ENCODE assay signal across 8 mouse cellular contexts in genomic region chr4:108217332-108218179, GRCm38 (mm10). TPM values are rescaled to one million over a fixed set of nuclear protein-coding genes. Genes with fewer than 3 reads are reported as not detected.
DNase-seq lines count a peak whose midpoint lies in the region; ATAC-seq and TF ChIP-seq lines count a peak whose summit lies in the region.

TSS of gene Zyg11a (minus strand) at chr4:108218048.

- no peaks in the 10 kb centered on the region for H3K4me1 ChIP-seq in cerebellum, adult 2 months (ENCODE audit: control insufficient read depth, insufficient read depth, low read length)
- H3K4me1 ChIP-seq in ES-Bruce4 (ENCODE audit: control insufficient read depth, insufficient read depth, low read length) = peaks cover 1% of the 10 kb centered on the region
- peaks cover 8% of the 10 kb centered on the region for H3K4me1 ChIP-seq in forebrain, embryonic 12.5 days
- no peaks in the 10 kb centered on the region for H3K4me1 ChIP-seq in kidney, adult 2 months (ENCODE audit: control insufficient read depth, insufficient read depth, low read length)

- TF ChIP-seq CTCF in cerebellum, adult 2 months (IDR thresholded peaks at IDR 0.05; ENCODE audit: borderline replicate concordance, insufficient read depth, low read depth, low read length) = no peak
- TF ChIP-seq CTCF in ES-Bruce4 (IDR thresholded peaks at IDR 0.05; ENCODE audit: low read depth, low read length) = no peak
- TF ChIP-seq CTCF in kidney, adult 2 months (conservative IDR thresholded peaks at IDR 0.05; ENCODE audit: insufficient read depth, insufficient read length, low read depth, low read length) = no peak

- peak within 1 kb of the TSS; percentile 61 for H3K4me2 ChIP-seq in forebrain, embryonic 12.5 days

- peaks cover 5% of the 10 kb centered on the region for H3K27me3 ChIP-seq in cerebellum, adult 2 months (ENCODE audit: control insufficient read depth, insufficient read depth, low read length)
- H3K27me3 ChIP-seq in ES-Bruce4 (ENCODE audit: control insufficient read depth, insufficient read depth, low read length, poor library complexity, severe bottlenecking) = no peaks in the 10 kb centered on the region
- peaks cover 58% of the 10 kb centered on the region for H3K27me3 ChIP-seq in forebrain, embryonic 12.5 days
- no peaks in the 10 kb centered on the region for H3K27me3 ChIP-seq in kidney, adult 2 months (replicated peaks; ENCODE audit: control insufficient read depth, insufficient read depth, low read length)

- no peaks in the 10 kb centered on the region for H3K36me3 ChIP-seq in ES-Bruce4 (ENCODE audit: control insufficient read depth, insufficient read depth, low read length, poor library complexity, severe bottlenecking)
- H3K36me3 ChIP-seq in forebrain, embryonic 12.5 days (replicated peaks) = no peaks in the 10 kb centered on the region
- no peaks in the 10 kb centered on the region for H3K36me3 ChIP-seq in kidney, adult 2 months (ENCODE audit: control insufficient read depth, insufficient read depth, low read length)

- ATAC-seq in forebrain, embryonic 12.5 days (ENCODE audit: low FRiP score) = no peak

- 3% methylated on average over 94 of the region's 107 CpGs for WGBS in cerebellum, adult 2 months
- 1% methylated on average over 81 of the region's 107 CpGs for WGBS in forebrain, embryonic 12.5 days
- WGBS in kidney, adult 2 months = 6% methylated on average over 98 of the region's 107 CpGs

- no peaks in the 10 kb centered on the region for H3K9me3 ChIP-seq in ES-Bruce4 (replicated peaks; ENCODE audit: control insufficient read depth, insufficient read depth, low read length, poor library complexity, severe bottlenecking)
- no peaks in the 10 kb centered on the region for H3K9me3 ChIP-seq in forebrain, embryonic 12.5 days

- DNase-seq in cerebellum, postnatal 10 days = peak; percentile 13 to 25
- DNase-seq in cerebellum, adult 2 months = no peak
- peak; percentile 44 for DNase-seq in kidney, adult 2 months
- DNase-seq in lung, postnatal 10 days = peak; percentile 9
- peak; percentile 67 for DNase-seq in testis, postnatal 10 days (ENCODE audit: low spot score)
- no peak for DNase-seq in layer of hippocampus, adult 11-12 months (ENCODE audit: low spot score)

- no peak within 1 kb of the TSS for H3K4me3 ChIP-seq in cerebellum, adult 2 months (replicated peaks; ENCODE audit: insufficient read depth, low read depth, low read length)
- peak within 1 kb of the TSS; percentile 72 for H3K4me3 ChIP-seq in ES-Bruce4 (ENCODE audit: low read depth, low read length)
- peak within 1 kb of the TSS; percentile 45 for H3K4me3 ChIP-seq in forebrain, embryonic 12.5 days (replicated peaks)
- H3K4me3 ChIP-seq in kidney, adult 2 months (ENCODE audit: insufficient read depth, low read depth, low read length) = peak within 1 kb of the TSS; percentile 49

- H3K27ac ChIP-seq in cerebellum, adult 2 months (ENCODE audit: insufficient read depth, low read length) = no peak within 1 kb of the TSS
- peak within 1 kb of the TSS; percentile 98 for H3K27ac ChIP-seq in ES-Bruce4 (ENCODE audit: insufficient read depth, low read length)
- no peak within 1 kb of the TSS for H3K27ac ChIP-seq in forebrain, embryonic 12.5 days
- no peak within 1 kb of the TSS for H3K27ac ChIP-seq in kidney, adult 2 months (ENCODE audit: insufficient read depth, low read depth, low read length)

- no peak for TF ChIP-seq POLR2A in cerebellum, adult 2 months (IDR thresholded peaks at IDR 0.05; ENCODE audit: borderline replicate concordance, insufficient read depth, low read length)
- no peak for TF ChIP-seq POLR2A in ES-Bruce4 (IDR thresholded peaks at IDR 0.05; ENCODE audit: insufficient read depth, low read length)
- TF ChIP-seq POLR2A in kidney, adult 2 months (IDR thresholded peaks at IDR 0.05; ENCODE audit: low read depth, low read length) = no peak

- peak within 1 kb of the TSS; percentile 91 for H3K9ac ChIP-seq in ES-Bruce4 (ENCODE audit: low read depth, poor library complexity, severe bottlenecking)
- peak within 1 kb of the TSS; percentile 36; the same call in 1 of the 2 replicates for H3K9ac ChIP-seq in forebrain, embryonic 12.5 days

- TF ChIP-seq EP300 in ES-Bruce4 (IDR thresholded peaks at IDR 0.05; ENCODE audit: insufficient read depth, low read depth, low read length) = no peak

RNA-seq across cellular contexts. Expression of gene Zyg11a, which starts in this region (rescaled TPM):
- polyA plus RNA-seq in cerebellum, adult 2 months (2012; rRNA removed) = not detected in 2 replicates
- 22.3 and 23.2 TPM in 2 replicates for polyA plus RNA-seq in ES-Bruce4 (2011; ENCODE audit: insufficient read depth, insufficient read length, low read depth, missing spikeins)
- polyA plus RNA-seq in forebrain, embryonic 12.5 days (2016; fragmentation: Nextera tagmentation; extraction: Ambion mirVana) = not detected in 2 replicates
- polyA plus RNA-seq in kidney, adult 2 months (2012; rRNA removed) = 0.11 and 0.19 TPM in 2 replicates

Comparison
In these comparisons a context has a peak if more than half of its experiments do, and no peak if none do; other contexts are left out.
1. RNA of gene Zyg11a (polyA plus RNA-seq): 22.3 to 23.2 TPM in ES-Bruce4; 0.11 to 0.19 TPM in kidney, adult 2 months, not detected in cerebellum, adult 2 months and not detected in forebrain, embryonic 12.5 days; every median in the first group is over 10 times any median in the second.
2. DNase-seq: peak in cerebellum, postnatal 10 days (2 of 2), lung, postnatal 10 days (single experiment) and testis, postnatal 10 days (single experiment); none in cerebellum, adult 2 months (0 of 2) and layer of hippocampus, adult 11-12 months (single experiment).
3. Peak in DNase-seq and H3K4me3 ChIP-seq in kidney, adult 2 months; RNA of the gene not detected or under 1 TPM.